Mouse (Mus musculus): ENCODE measurements around the gene Gm10203.
A peak's percentile ranks its signal among the peaks of the same experiment; 100 is the strongest.
"Not testable (repeated sequence)": the region's sequence is repeated elsewhere in the genome, so short reads cannot be mapped to it uniquely, and the experiment has no call there.

Gene Gm10203

DNA sequence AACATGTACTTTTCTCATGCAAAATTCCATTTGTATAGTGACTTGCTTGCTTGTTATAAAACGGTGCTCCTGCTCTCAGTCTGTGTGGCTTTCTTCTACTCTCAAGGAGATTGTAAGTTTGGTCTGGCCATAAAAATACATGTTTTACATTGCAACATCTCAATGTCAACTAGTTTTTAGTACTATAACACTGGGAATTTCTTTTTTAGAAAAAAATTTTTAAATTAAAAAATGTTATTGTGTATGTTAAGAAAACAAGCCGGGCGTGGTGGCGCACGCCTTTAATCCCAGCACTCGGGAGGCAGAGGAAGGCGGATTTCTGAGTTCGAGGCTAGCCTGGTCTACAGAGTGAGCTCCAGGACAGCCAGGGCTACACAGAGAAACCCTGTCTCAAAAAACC is at the start of gene Gm10203:
Gene Gm10203 (plus strand): TSS at position 301 of the 400 bp plus-strand sequence.
- DNase-seq = not testable (repeated sequence)

DNA sequence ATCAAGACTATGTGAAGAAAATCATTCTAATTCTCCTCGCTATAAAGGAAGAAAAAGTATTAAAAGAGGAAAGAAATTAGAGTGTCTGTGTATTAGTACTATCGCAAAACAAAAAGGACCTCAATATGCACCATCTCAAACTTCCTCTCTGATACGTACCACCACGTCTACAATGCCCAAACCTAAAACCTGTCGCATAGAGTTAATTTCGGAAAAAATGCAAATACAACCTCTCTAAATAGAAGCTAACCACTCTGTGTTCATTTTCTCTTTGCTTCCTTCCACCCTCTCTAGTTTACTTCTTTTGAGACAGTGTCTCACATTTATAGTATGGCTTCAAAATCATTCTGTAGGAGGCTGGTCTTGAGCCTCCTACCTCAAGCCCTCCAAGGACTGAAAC is 37.6 kb upstream of the Gm10203 start:
- no peak for DNase-seq

GRCm38 (mm10) chr6:149093465-149093864 is 36.5 kb upstream of the Gm10203 start:
- no peak for DNase-seq

DNA sequence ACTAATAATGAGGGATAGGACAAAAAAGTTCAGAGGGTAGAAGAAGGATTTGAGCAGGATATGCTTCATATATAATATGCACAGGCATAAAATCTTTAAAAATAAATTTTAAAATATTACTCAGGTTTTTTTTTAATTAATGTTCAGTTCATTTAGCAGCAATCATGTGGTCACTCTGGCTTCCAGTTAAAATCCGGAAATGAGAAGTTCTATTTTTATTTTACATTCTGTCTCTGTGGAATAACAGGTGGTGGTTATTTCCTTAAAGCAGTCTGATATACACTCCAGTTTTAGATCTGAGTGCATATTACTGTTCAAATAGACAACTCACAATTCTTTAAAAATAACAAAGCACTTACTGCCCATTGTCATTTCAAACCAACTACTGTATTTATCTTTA is 35.4 kb upstream of the Gm10203 start:
- DNase-seq = no peak

- DNase-seq = no peak
Measured at GRCm38 (mm10) chr6:149095389-149095788, 34.6 kb upstream of the Gm10203 start.

DNA sequence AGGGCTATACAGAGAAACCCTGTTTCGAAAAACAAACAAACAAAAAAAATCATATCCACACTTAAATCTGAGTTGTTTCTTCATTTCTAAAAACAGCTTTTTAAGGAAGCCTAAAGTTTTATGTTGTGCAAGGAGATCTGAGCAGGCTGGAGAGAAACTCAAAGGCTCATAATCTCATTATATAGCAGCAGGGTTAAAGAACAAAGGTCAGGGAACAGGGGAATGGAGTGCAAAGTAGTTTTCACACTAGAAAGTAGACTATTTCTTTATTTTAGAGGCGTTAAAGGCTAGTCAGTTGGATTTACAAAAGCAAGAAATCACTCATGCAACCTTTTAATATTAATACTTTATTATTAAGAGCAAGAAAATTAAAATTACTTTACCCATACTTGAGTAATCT is 33.7 kb upstream of the Gm10203 start:
- no peak for DNase-seq

GRCm38 (mm10) chr6:149097276-149097675 is 32.7 kb upstream of the Gm10203 start:
- DNase-seq = no peak

- no peak for DNase-seq
Measured at GRCm38 (mm10) chr6:149098993-149099392, 31.0 kb upstream of the Gm10203 start.

DNA sequence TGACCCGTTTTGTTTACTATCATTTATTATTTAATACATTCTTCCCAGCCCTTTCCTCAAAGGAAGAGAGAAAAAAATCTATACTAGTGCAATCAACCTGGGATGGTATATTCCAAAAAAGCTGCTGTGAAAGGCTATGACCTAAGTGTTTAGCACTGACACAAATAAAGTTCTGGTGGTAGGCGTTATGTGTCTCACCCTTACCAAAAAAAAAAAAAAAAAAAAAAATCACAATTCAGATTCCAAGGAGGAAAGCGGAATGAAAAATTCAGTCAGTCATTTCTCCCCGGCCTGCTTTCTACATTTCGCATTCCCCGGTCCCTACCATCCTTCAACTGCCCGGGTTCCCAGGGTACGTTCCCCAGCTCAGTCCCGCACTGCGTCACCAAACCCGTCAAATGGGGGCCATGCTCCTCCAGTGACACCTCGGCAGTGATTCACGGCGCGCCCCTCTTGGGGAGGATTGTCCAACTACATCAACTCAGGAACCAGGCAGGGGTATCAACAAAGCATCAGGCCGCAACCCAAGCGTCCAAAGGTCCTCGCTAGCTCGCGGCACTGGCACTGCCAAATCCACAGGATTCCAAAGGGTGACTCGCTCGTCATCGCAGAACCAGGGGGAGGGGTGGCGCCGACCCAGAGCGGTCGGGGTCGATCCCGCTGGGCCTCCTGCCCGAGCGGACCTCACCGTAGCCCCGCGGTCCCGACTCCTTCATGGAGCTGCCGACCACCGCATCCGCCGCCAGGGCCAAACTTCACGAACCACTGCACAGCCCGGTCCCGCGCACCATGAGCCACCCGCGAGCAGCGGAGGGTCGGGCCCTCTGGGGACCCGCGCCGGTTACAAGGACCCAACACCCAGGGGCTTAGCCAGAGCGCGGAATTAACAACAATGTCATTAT is 29.5 kb upstream of the Gm10203 start:
- peak; percentile 14 for DNase-seq

DNA sequence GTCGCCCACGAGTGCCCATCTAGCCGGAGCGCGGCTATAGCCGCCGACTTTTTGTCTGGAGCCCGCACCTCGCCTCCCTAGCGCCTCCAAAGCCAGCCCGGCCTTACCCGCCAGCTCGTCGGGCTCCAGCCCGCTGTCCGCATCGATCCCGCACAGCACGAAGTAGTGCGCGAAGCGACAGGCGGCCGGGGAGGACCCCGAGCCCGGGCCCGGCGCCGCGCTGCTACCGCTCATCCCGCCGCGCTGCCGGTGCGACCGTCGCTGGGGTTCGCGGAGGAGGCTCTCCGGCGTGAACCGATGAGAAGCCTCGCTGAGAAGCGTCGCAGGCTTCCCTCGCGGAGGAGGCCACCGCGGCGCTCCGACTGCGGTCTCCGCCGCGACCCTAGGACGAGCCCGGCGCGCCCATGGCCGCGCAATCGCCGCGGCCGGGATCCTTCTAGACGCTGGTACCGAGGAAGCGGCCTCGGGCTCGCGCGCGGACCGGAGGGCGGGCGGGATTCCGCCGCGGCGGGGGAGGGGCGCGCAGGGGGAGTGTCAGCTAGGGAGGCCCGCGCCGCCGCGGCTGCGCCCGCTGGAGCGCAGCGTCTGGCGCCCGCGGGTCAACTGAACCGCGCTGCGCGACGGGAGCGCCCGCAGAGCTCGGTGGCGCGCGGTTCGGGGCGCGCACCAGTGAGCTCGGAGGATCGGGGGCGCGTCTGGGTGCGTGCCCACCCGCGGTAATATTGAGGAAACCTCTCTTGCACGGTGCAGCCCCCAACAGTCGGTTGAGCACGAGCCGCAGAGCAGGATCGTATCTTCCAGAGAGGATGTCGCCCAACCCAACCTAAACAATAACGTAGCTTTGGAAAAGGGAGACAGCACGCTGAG is 28.7 kb upstream of the Gm10203 start, which contains the start of gene Dennd5b:
Gene Dennd5b (minus strand): TSS at position 605 of the 867 bp plus-strand sequence.
- peak; percentile 49 for DNase-seq

DNA sequence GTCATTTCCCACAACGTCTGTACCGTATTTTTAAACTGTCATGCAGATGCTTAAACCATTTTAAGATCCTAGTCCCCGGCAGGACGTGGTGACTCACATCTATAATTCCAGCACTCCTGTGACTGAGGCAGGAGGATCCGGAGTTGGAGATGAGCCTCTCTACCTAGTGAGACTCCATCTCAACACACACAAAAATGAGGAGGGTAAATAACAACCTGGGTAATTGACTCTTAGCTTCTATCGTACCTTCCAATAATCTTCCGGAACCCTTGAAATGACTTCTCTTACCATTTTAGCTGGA is 28.1 kb upstream of the Gm10203 start:
- DNase-seq = no peak

DNA sequence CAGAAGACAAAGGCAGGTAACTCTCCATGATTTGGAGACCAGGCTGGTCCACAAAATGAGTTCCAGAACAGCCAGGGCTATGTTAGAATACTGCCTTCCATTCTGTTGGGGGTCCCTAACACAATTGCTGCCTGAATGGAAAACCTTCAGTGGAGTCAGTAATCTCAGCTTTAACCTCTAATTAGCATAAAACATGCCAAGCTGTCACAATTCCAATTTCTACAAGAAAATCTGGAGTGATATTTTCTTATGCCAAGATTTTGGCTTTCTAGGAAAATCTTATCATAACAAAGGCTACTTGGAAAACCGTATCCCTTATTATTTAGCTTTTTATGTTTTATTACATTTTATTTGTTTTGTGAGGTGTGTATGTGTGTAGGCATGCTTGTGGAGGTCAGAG is 26.5 kb upstream of the Gm10203 start:
- no peak for DNase-seq

- DNase-seq = no peak
Measured at GRCm38 (mm10) chr6:149107615-149108014, 22.4 kb upstream of the Gm10203 start.

DNA sequence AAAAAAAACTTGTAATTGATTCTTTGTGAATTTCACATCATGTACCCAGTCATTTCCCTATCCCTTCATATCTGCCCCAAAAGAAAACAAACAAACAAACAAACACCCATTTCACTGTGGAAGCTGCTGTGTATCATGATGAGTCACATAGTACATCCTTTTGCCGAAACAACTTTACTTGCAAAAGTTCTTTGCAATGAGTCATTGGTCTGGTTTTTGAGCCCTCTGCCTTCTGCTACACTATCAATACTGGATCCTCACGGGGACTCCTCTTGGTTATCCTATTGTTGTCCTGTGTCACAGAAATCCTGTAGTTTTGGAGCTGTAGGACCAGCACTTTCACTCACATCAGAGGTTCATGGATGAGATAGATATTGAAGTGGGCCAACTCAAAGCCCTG is 21.1 kb upstream of the Gm10203 start:
- no peak for DNase-seq

- DNase-seq = no peak
Measured at GRCm38 (mm10) chr6:149116992-149117391, 13.0 kb upstream of the Gm10203 start.

- no peak for DNase-seq
Measured at GRCm38 (mm10) chr6:149118935-149119334, 11.0 kb upstream of the Gm10203 start.

- peak; percentile 61 for DNase-seq
Measured at GRCm38 (mm10) chr6:149119853-149120252, 10.1 kb upstream of the Gm10203 start.

- DNase-seq = no peak
Measured at GRCm38 (mm10) chr6:149123042-149123441, 6.9 kb upstream of the Gm10203 start.

- DNase-seq = peak; percentile 68
Measured at GRCm38 (mm10) chr6:149126675-149127074, 3.3 kb upstream of the Gm10203 start.

DNA sequence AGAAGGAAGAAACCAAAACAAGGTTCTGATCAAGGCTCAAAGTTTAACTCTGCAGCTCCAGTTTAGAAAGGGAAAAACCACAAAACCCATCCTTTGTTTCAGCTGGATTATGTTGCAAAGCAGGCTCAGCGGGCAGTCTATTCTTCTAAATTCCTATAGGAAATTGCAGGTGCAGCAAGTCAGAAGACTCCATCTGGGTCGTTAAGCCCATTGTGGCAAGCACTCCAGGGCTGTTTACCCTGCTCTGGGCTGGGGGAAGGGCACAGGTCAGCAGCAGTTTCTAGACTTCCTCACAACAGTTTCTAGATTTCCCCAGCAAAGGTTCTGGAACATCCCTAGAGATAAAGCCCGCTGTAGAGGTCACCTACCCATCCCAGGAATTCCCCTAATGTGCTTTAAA is 1.1 kb downstream of the Gm10203 start:
- no peak for DNase-seq

DNA sequence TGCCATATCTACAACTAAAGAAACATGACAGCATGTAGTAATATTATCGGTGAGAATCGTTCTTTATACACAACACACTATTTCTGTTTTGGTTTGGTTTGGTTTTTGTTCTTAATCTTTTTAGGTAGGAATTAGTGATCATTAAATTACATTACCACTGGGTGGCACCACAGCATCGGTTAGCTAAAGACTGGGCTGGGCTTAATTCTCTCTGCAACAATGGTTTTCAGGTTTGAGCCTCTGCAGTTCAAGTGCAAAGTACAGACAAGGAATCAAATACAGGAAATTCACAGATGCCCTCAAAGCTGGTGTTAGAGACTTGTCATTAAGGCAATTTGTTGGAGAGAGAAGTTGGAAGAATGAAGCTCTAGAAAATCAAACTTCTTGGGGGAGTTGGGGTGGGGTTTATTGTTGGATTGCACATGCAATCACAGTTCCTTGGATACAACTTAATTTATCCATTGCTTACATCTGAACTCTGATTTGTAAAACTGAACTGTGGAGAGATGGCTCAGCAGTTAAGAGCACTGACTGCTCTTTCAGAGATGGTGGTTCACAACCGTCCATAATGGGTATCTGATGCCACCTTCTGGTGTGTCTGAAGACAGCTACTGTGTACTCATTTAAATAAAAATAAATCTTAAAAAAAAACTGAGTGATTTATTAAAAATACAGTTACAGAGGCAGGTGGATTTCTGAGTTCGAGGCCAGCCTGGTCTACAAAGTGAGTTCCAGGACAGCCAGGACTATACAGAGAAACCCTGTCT is 2.5 kb downstream of the Gm10203 start:
- DNase-seq = peak; percentile 54

GRCm38 (mm10) chr6:149134391-149135150 is 4.6 kb downstream of the Gm10203 start:
- DNase-seq = no peak
